Mouse (Mus musculus) liver, adult 2 months (tissue): Measurements from ENCODE around the gene Kcnh7.

Experiments
- CTCF ChIP-seq: fragments of 200-500 bp; IDR thresholded peaks from 2 replicates; pipeline ENCODE4 v1.5.1; 2011; ENCODE audit warnings: low read depth, low read length, control low read depth
- POLR2A ChIP-seq: fragments of 200-500 bp; IDR thresholded peaks from 2 replicates; pipeline ENCODE4 v1.6.1; 2011; ENCODE audit warnings: low read length, control low read depth; ENCODE audit not compliant: insufficient read depth; ENCODE audit errors: extremely low read depth

GRCm38 (mm10) chr2:62983936-62984335 is 200.2 kb downstream of the Kcnh7 start:
- no peak for TF ChIP-seq CTCF
- no peak for TF ChIP-seq POLR2A
